Mouse (Mus musculus) liver, adult 2 months (tissue): ENCODE data around the gene Lct.

Experiments
- CTCF ChIP-seq: fragments of 200-500 bp; IDR thresholded peaks from 2 replicates; pipeline ENCODE4 v1.5.1; 2011; ENCODE audit warnings: low read depth, low read length, control low read depth
- POLR2A ChIP-seq: fragments of 200-500 bp; IDR thresholded peaks from 2 replicates; pipeline ENCODE4 v1.6.1; 2011; ENCODE audit warnings: low read length, control low read depth; ENCODE audit not compliant: insufficient read depth; ENCODE audit errors: extremely low read depth

DNA sequence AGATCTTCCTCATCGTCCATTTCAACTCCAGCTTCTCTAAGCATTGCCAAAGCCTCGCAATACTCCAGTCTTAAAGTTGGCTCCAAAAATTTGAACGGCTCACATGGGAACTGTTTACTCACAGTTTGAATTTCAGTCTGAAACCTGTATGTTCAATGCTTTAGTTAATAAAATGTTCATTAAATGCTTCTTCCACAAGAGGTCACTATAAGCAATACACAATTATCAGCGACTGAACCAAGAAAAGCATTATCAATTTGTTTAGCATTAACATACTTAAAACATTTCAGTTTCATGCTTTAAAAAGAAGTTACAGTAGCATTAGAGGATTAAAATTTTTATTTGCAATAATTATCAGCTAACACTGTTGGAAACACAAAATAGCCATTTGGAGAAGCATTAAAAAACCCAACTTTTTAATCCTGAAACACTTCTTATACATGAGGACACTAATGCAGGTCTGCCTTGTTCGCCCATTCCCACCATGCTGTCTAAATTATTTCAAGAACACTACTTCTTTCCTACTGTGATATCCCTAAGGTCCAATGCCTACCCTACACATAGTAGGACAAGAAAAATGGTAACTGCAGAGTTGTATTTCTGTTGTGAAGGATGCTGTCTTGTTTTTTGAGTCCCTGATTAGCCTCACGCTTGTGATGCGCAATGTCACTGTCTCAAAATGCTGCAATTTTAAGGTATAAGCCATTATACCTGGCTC is 44.2 kb upstream of the Lct start:
- TF ChIP-seq CTCF (peak; percentile 56), POLR2A (no peak)
